Mouse (Mus musculus) ZHBTc4 (cell line): Measurements from ENCODE around the gene Prkci.
A peak's percentile ranks its signal among the peaks of the same experiment; 100 is the strongest.

ENCODE experiments used
- DNase-seq: peaks from one replicate; pipeline ENCODE4 v3.0.0-alpha.2; 2011; ENCODE audit warnings: low read depth, low spot score

The Prkci gene

GRCm38 (mm10) chr3:30994859-30995258 is 688 bp upstream of the Prkci start:
- DNase-seq = no peak

- peak; percentile 60 for DNase-seq
Observed at GRCm38 (mm10) chr3:30995899-30996687, 546 bp downstream of the Prkci start.

- DNase-seq = no peak
Observed at GRCm38 (mm10) chr3:30996688-30997014, 1.1 kb downstream of the Prkci start.

GRCm38 (mm10) chr3:30999401-31000017 is 4.0 kb downstream of the Prkci start:
- no peak for DNase-seq

- peak; percentile 36 for DNase-seq
Observed at GRCm38 (mm10) chr3:31000018-31000407, 4.5 kb downstream of the Prkci start.

GRCm38 (mm10) chr3:31001048-31001676 is 5.6 kb downstream of the Prkci start:
- DNase-seq = peak; percentile 90

- DNase-seq = peak; percentile 83
Observed at GRCm38 (mm10) chr3:31004320-31005209, 9.0 kb downstream of the Prkci start.

GRCm38 (mm10) chr3:31014374-31014773 is 18.8 kb downstream of the Prkci start:
- no peak for DNase-seq

- no peak for DNase-seq
Observed at GRCm38 (mm10) chr3:31015682-31016443, 20.3 kb downstream of the Prkci start.

- DNase-seq = peak; percentile 76
Observed at GRCm38 (mm10) chr3:31016594-31017196, 21.1 kb downstream of the Prkci start.

GRCm38 (mm10) chr3:31017652-31018051 is 22.1 kb downstream of the Prkci start:
- DNase-seq = peak; percentile 72

GRCm38 (mm10) chr3:31019287-31019686 is 23.7 kb downstream of the Prkci start:
- no peak for DNase-seq

- peak; percentile 56 for DNase-seq
Observed at GRCm38 (mm10) chr3:31019793-31020447, 24.4 kb downstream of the Prkci start.

GRCm38 (mm10) chr3:31020656-31021055 is 25.1 kb downstream of the Prkci start:
- no peak for DNase-seq

- DNase-seq = peak; percentile 70
Observed at GRCm38 (mm10) chr3:31022895-31023436, 27.4 kb downstream of the Prkci start.

- DNase-seq = no peak
Observed at GRCm38 (mm10) chr3:31027718-31028117, 32.2 kb downstream of the Prkci start.

GRCm38 (mm10) chr3:31031621-31032020 is 36.1 kb downstream of the Prkci start:
- DNase-seq = peak; percentile 40

- no peak for DNase-seq
Observed at GRCm38 (mm10) chr3:31033644-31034043, 38.1 kb downstream of the Prkci start.

GRCm38 (mm10) chr3:31037851-31038250 is 42.3 kb downstream of the Prkci start:
- no peak for DNase-seq

GRCm38 (mm10) chr3:31038689-31039088 is 43.1 kb downstream of the Prkci start:
- no peak for DNase-seq
